Mouse (Mus musculus): ENCODE measurements around the gene Rbm20.
A peak's percentile ranks its signal among the peaks of the same experiment; 100 is the strongest.

Gene Rbm20

GRCm38 (mm10) chr19:53851352-53851751 lies 174.2 kb downstream of the Rbm20 start:
- no peak for DNase-seq (ENCODE audit: low spot score)

DNA sequence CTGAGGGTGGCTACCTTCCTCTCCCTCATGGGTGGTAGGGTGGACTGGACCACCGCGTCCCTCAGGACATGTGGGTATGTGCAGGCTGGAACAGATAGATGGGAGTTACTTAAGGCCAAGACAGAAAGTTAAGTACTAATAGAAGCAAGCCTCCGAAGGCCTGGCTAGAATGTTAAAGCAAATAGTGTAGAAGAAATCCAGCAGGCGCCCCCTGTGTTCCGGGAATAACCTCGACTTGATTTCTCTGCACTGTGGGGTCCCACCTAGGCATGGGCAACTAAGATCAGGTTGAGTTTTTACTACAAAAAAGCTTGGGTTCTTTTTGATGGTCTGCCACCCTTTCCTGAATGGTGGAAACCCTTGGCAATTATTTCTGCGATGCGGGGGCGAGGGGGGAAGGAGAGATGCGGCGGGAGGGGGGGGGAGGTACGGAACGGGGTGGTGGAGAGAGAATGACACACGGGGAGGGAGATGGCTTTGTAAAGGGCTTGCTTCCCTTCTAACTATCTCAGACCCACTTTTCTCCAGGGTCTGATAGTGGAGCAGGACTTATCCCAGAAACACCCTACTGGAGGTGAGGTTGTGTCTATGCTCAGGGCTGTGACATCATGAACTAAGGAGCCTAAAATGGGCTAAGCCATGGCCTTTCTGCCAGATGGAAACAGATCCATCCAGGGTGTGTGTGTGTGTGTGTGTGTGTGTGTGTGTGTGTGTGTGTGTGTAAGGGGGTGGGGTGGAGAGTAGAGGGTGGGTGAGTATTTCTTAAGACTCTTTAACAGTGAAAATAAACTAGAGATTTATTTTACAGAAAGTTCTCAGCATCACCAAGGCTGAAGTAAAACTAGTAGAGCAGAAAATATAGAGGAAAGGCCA lies 175.0 kb downstream of the Rbm20 start:
- DNase-seq (ENCODE audit: low spot score): no peak

- peak; percentile 60 for DNase-seq (ENCODE audit: low spot score)
Observed at GRCm38 (mm10) chr19:53852699-53853451, 175.8 kb downstream of the Rbm20 start.

GRCm38 (mm10) chr19:53854978-53855377 lies 177.9 kb downstream of the Rbm20 start:
- DNase-seq (ENCODE audit: low spot score): no peak

DNA sequence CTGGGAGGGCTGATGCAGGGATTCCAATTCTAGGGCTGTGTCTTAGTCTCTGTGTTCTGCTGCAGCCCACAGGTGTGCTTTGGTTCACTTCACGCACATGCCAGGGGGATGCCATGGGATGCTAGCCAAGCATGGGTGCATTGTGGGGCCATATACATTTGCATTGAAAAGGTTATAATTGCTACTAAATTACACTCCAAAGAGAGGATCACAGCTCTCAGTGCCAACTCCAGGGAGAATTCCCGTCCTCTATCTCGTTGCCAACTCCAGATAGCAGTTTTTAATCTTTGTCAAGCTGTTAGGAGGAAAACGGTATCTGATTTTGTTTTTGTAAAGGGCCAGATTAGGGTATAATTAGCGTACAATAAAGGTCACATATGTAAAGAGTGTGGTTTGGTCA lies 178.7 kb downstream of the Rbm20 start:
- no peak for DNase-seq (ENCODE audit: low spot score)

DNA sequence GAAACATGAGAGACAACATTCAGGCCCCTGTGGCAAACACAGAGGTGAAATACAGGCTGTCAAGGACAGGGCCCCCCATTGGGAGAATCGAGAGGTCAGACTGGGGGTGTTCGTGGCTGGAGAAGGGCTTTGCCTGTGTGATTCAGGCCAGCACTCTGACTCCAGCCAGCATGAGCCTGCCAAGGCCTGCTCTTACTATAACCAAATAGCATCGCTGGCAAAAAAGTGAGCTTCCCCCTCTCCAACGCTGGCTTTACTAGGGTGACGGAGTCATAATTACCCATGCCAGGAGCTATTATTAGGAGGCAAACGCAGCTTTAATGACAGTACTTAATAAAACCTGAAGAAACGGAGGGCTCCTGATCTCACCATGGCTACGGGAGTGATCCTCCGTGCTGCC lies 179.7 kb downstream of the Rbm20 start:
- no peak for DNase-seq (ENCODE audit: low spot score)

GRCm38 (mm10) chr19:53857962-53858361 lies 180.9 kb downstream of the Rbm20 start:
- DNase-seq (ENCODE audit: low spot score): no peak

GRCm38 (mm10) chr19:53859149-53859548 lies 182.0 kb downstream of the Rbm20 start:
- no peak for DNase-seq (ENCODE audit: low spot score)

GRCm38 (mm10) chr19:53859593-53859992 lies 182.5 kb downstream of the Rbm20 start:
- no peak for DNase-seq (ENCODE audit: low spot score)

DNA sequence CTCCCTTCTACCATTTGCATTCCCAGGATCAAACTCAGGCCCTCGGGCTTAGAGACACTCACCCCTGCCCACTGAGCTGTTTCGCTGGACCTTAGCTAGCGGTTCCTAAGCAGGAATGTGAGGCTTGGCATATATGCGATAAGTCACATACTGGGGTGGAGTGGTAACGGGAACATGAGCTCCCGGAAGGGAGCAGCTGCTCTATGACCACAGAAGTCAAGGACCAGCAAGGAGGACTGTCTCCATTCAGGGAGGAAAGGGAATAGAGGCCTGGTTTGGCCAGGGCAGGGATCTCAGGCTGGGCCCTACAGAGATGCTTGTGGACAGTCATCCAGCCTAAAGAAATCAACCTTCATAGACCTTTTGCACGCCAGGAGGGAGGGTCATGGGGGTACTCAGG lies 184.2 kb downstream of the Rbm20 start:
- no peak for DNase-seq (ENCODE audit: low spot score)

DNA sequence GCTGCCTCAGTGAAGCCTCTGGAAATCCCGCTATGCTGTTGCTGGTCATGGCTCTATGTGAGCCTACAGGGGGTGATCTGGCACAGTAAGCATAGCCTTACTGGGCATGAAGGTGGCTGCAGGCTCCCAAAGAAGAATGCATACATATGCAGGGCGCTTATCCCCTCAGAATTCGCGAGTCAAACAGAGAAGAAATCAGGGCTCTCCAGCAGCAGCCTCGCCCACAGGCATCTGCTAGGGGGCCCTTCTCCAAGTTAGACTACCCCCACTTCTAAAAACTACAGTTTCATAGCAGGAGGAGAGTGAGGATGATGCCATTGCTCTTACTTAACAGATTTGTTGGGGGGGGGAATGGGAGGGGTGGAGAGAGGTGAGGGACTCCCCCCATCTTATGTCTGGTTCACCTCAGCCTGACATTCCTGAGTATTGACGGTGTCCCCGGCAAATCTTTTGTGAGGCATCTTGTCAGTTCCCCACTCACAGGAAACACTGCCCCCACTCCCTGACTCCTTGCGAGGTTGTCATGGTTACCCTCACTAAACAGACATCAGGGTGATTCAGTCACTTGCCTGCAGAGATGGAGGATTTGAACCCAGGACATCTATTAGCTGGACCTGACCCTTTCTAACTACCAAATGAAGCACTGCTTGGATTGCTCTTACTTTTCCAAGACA lies 185.6 kb downstream of the Rbm20 start:
- DNase-seq (ENCODE audit: low spot score): no peak

DNA sequence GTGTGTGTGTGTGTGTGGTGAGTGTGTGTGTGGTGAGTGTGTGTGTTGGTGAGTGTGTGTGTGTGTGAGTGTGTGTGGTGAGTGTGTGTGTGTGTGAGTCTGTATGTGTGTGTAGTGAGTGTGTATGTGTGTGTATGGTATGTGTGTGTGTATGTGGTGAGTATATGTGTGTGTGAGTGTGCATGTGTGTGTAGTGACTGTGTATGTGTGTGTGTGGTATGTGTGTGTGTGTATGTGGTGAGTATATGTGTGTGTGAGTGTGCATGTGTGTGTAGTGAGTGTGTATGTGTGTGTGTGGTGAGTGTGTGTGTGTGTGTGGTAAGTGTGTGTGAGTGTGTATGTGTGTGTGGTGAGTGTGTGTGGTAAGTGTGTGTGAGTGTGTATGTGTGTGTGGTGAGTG lies 190.1 kb downstream of the Rbm20 start:
- no peak for DNase-seq (ENCODE audit: low spot score)

DNA sequence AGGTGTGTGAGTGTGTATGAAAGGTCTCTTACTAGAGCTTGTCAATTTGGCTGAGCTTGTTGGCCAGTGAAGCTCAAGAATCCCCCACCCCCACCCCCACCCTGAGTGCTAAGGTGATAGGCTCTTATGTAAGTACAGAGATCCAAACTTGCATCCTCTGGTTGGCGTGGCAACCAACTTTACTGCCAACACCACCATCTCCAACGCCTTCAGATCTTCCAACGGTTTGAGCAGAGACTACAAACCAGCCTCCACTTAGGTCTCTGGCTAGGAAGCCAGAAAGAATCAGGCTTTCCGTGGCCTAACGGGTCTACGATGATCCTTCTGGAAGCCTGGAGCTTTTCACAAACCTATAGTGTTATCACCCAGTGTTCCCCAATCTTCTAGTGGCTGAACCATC lies 191.0 kb downstream of the Rbm20 start:
- no peak for DNase-seq (ENCODE audit: low spot score)

DNA sequence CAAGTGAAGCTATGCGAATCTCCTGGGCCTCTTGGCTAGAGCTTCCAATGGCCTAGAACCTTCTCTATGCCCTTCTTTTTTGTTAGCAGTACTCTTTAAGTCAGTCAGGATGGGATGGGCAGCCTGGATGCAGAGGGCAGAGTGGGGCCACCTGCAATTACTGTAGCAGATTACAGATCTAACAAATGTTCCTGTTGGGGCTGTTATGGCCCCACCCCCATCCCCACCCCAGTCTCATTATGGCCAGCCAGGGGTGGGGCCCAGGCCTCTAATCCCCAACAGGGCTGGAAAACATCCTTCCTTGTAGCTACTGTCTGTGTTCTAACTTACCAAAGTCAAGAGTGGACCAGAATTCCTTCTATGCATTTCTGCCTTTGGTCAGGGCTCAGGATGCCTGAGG lies 191.7 kb downstream of the Rbm20 start:
- DNase-seq (ENCODE audit: low spot score): no peak

GRCm38 (mm10) chr19:53869427-53870385 lies 192.6 kb downstream of the Rbm20 start:
- DNase-seq (ENCODE audit: low spot score): no peak

GRCm38 (mm10) chr19:53870568-53870967 lies 193.5 kb downstream of the Rbm20 start:
- DNase-seq (ENCODE audit: low spot score): no peak

- no peak for DNase-seq (ENCODE audit: low spot score)
Observed at GRCm38 (mm10) chr19:53871502-53871901, 194.4 kb downstream of the Rbm20 start.

- no peak for DNase-seq (ENCODE audit: low spot score)
Observed at GRCm38 (mm10) chr19:53872994-53873713, 196.0 kb downstream of the Rbm20 start.

GRCm38 (mm10) chr19:53875246-53875645 lies 198.1 kb downstream of the Rbm20 start:
- DNase-seq (ENCODE audit: low spot score): no peak

DNA sequence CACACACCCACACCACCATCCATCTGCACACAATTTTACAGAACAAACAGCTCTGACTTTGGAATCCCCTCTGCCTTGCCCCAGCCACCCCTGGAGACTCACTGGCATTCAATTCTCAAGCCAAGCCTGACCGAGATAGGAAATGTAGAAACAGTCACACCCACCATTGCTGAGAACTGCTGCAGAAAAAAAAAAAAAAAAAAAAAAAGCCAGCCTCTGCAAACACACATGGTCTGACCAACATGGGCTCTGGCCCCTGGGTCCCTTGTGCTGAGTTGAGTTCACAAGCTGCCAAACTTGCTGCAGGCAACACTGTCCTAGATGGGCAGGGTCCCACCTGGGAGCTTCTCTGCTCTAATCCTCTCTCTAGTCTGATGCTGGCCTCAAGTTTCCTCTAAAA lies 200.7 kb downstream of the Rbm20 start:
- no peak for DNase-seq (ENCODE audit: low spot score)

- DNase-seq (ENCODE audit: low spot score): no peak
Observed at GRCm38 (mm10) chr19:53880460-53880859, 203.4 kb downstream of the Rbm20 start.
